Mouse (Mus musculus) heart, embryonic 11.5 days (tissue): ENCODE data around the gene Ppid. TPM values are rescaled to one million over a fixed set of nuclear protein-coding genes. Genes with fewer than 3 reads are reported as not detected.

Source experiments
- ATAC-seq: fragments of 200-750 bp; cut with Nextera tagmentation; replicated peaks from 2 replicates; pipeline ENCODE4 v1.8.0; 2017; ENCODE audit warnings: moderate library complexity; ENCODE audit not compliant: insufficient number of reproducible peaks, low FRiP score, low TSS enrichment
- H3K27ac ChIP-seq: fragments of 300-500 bp; sonication (generic); 2 replicates; pipeline ENCODE4 v1.5.1; 2014; ENCODE audit warnings: mild to moderate bottlenecking, low read depth, low read length
- H3K27me3 ChIP-seq: fragments of 300-500 bp; sonication (generic); 2 replicates; pipeline ENCODE4 v1.6.1; 2014; ENCODE audit warnings: mild to moderate bottlenecking, low read length, mixed read lengths; ENCODE audit not compliant: control insufficient read depth, insufficient read depth
- H3K36me3 ChIP-seq: fragments of 300-500 bp; sonication (generic); 2 replicates; pipeline ENCODE4 v1.6.1; 2014; ENCODE audit warnings: mild to moderate bottlenecking, low read length, moderate library complexity, mixed read lengths; ENCODE audit not compliant: control insufficient read depth, insufficient read depth
- H3K4me1 ChIP-seq: fragments of 300-500 bp; sonication (generic); 2 replicates; pipeline ENCODE4 v1.6.1; 2014; ENCODE audit warnings: low read length; ENCODE audit not compliant: control insufficient read depth, insufficient read depth
- H3K4me2 ChIP-seq: fragments of 300-500 bp; sonication (generic); 2 replicates; pipeline ENCODE4 v1.6.1; 2014; ENCODE audit warnings: mild to moderate bottlenecking, moderate library complexity
- H3K4me3 ChIP-seq: fragments of 300-500 bp; sonication (generic); 2 replicates; pipeline ENCODE4 v1.5.1; 2014; ENCODE audit warnings: low read depth, low read length
- H3K9ac ChIP-seq: fragments of 300-500 bp; sonication (generic); 2 replicates; pipeline ENCODE4 v1.6.1; 2014; ENCODE audit warnings: mild to moderate bottlenecking, low read depth, low read length, moderate library complexity
- H3K9me3 ChIP-seq: fragments of 300-500 bp; sonication (generic); replicated peaks from 2 replicates; pipeline ENCODE4 v1.6.1; 2016; ENCODE audit warnings: low read length; ENCODE audit not compliant: control insufficient read depth
- WGBS: fragments of 180-500 bp; shearing (Covaris S2); extraction: QIAGEN DNeasy Blood & Tissue Kit; methylation state at CpG from one replicate; pipeline ENCODE4 v1.1.7; 2014; ENCODE audit not compliant: insufficient replicate concordance; 5-methylcytosine and 5-hydroxymethylcytosine counted together
- polyA plus RNA-seq: library from polyadenylated mRNA; unstranded; fragments of >200 nt; fragmentation: Nextera tagmentation; extraction: Ambion mirVana; gene quantifications from 2 replicates; pipeline ENCODE4 v1.2.1, GENCODE M21; 2014

The Ppid gene
- polyA plus RNA-seq, 1 experiment from 2014 or later, result 130 TPM

DNA sequence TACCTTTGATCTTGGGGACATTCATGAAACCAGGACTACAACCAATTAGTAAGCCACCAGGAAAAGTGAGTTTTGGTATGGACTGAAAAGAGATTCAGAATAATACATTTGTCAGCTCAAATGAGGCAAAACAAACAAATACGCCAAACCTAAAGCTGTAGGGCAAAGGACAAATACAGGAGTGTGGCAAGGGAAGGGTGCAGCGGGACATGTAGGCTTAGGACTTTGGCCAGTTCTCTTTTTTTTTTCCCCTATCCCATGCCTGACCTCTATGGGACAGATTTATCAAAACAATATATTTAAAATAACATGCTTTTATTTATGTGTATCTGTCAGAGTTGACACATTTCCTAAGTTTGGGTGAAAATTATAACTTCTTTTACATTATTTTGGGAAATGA, 18.7 kb downstream of the Ppid start:
- Histone ChIP-seq H3K27ac (no peak overlapping the region), H3K9me3 (no peaks in the 10 kb centered on the region; the same call in 1 of the 2 replicates), H3K4me3 (no peak overlapping the region), H3K4me2 (no peak overlapping the region), H3K4me1 (no peaks in the 10 kb centered on the region), H3K36me3 (peaks cover 22% of the 10 kb centered on the region), H3K9ac (no peak overlapping the region), H3K27me3 (no peaks in the 10 kb centered on the region)
- ATAC-seq, result no peak
- 92% methylated on average over 2 of the region's 2 CpGs for WGBS

DNA sequence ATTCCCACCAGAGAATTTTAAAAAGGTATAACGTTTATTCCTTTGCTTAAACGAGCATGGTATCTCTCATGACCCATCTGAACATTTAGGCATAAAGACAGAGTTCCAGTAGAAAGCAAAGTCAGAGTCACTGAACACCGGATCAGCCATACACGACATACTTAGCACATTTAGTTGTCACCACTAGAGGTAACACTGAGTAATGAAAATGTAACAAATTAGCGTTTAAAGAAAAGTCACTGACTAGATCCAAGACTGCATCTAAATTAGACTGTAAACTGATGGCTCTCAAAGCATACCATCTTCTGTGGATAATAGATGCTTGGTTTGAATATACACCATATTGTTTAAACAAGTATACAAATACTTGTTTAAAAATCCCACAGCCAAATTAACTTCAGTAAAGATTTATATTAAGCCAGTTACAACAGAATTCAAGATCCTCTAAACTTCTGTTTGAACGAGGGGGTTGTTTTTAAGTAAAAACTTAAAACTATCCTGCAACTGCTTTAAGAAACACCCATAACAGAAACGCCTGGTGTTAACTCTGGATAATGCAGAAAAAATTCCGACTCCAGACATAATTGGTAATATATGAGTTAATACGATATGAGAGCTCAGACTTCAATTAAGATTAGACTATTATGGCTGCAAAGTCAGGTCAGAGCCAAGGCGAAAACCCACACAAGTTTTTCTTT, 36.5 kb downstream of the Ppid start:
- no peak for ATAC-seq
- Histone ChIP-seq H3K4me1 (no peaks in the 10 kb centered on the region), H3K36me3 (peaks cover 13% of the 10 kb centered on the region), H3K9me3 (no peaks in the 10 kb centered on the region), H3K27ac (peak overlapping the region; percentile 84; the same call in 1 of the 2 replicates), H3K4me2 (peak overlapping the region; percentile 82), H3K27me3 (no peaks in the 10 kb centered on the region), H3K4me3 (peak overlapping the region; percentile 85), H3K9ac (peak overlapping the region; percentile 71; the same call in 1 of the 2 replicates)
- 26% methylated on average over 10 of the region's 10 CpGs for WGBS

DNA sequence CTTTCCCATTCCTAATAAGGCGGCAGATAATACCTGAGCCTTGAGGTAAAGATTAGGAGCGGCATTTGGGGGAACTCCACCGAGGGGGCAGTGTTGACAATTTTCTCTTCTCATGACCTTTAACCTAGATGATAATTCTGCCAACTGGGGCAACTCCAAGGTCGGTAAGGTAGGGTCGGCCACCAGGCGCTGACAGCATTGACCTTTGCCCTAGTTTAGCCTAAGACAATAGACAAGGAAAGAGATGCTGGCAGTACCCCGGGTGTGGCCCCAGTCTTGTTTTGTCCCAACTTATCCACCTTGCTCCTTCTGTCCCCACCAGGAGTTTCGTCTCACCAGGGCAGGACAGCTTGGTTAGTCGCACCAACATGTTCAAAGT, 37.0 kb downstream of the Ppid start:
- H3K27me3 ChIP-seq, result no peaks in the 10 kb centered on the region
- ATAC-seq, result no peak; the same call in 1 of the 2 replicates
- H3K4me1 ChIP-seq, result no peaks in the 10 kb centered on the region
- H3K9ac ChIP-seq, result peak overlapping the region; percentile 71
- no peaks in the 10 kb centered on the region for H3K9me3 ChIP-seq
- H3K27ac ChIP-seq, result peak overlapping the region; percentile 84
- H3K4me2 ChIP-seq, result peak overlapping the region; percentile 82
- H3K4me3 ChIP-seq, result peak overlapping the region; percentile 85
- WGBS, result 1% methylated on average over 9 of the region's 9 CpGs
- H3K36me3 ChIP-seq, result peaks cover 15% of the 10 kb centered on the region

DNA sequence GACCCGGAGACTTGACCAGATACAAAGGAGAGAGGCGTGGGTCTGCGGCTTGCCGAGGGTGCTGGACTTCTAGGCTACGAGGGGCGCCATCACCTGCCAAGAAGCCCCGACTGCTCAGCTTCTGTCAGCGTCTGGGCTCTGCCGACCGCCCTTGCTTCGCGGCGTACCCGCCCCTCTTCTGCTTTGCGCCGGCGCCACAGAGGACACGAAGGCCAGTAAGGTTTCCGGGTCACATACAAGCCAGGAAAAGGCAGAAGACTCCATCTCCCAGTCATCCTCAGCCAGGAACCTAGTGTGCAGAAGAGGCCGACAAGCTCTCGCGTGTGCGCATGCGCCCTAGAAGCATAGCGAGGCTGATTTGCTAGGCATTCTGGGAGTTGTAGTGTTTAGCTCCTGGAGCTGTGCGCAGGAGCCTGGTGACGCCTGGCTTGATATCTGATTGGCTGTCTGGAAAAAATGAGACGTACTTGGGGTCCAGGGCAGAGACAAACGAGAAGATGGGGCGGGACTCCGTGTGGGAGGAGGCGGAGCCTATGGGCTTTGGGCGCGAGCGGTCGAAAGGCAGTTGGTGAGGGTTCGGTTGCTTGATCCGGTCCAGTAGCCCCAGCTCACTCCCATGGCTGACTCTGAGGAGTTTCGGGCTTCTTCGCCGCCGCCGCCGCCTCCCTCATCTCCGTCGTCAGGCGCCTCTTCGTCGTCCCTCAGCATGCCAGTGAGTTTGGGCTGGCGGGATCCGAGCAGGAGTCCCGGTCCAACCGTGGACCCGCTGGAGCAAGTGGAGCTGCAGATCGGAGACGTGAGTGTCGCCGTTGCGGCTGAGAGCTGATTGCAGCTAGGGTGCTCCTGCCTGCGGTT, 37.6 kb downstream of the Ppid start, which contains the start of gene 4930579G24Rik:
TSS of gene 4930579G24Rik (plus strand) at position 519 of the 855 bp plus-strand sequence.
- H3K4me2 ChIP-seq, result peak within 1 kb of the TSS; percentile 82
- no peaks in the 10 kb centered on the region for H3K27me3 ChIP-seq
- ATAC-seq, result peak; percentile 98
- H3K9me3 ChIP-seq, result no peaks in the 10 kb centered on the region
- H3K4me1 ChIP-seq, result no peaks in the 10 kb centered on the region
- peak within 1 kb of the TSS; percentile 84 for H3K27ac ChIP-seq
- WGBS, result under 1% methylated on average over 60 of the region's 60 CpGs
- H3K9ac ChIP-seq, result peak within 1 kb of the TSS; percentile 90
- H3K36me3 ChIP-seq, result peaks cover 17% of the 10 kb centered on the region
- H3K4me3 ChIP-seq, result peak within 1 kb of the TSS; percentile 85

DNA sequence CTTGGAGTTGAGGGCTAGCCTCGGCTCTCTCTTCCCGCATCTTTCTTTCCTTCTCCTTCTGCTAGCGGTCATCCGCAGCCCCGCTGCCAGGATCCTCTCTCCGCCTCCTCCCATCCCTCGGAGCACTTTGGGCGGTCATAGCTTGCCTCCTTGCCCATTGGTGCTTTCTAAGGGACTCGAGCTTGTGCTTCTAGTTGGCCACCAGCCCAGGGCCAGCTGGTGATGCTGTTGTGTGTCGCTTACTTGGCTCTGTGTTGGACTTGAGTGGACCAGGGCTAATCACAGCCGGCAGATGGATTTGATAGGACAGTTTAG, 38.2 kb downstream of the Ppid start, which contains the start of gene Etfdh:
TSS of gene Etfdh (minus strand) at position 85 of the 315 bp plus-strand sequence.
- Histone ChIP-seq H3K4me2 (peak within 1 kb of the TSS; percentile 82), H3K36me3 (peaks cover 17% of the 10 kb centered on the region), H3K27me3 (no peaks in the 10 kb centered on the region), H3K9me3 (no peaks in the 10 kb centered on the region), H3K4me1 (no peaks in the 10 kb centered on the region), H3K4me3 (peak within 1 kb of the TSS; percentile 85), H3K27ac (peak within 1 kb of the TSS; percentile 84), H3K9ac (peak within 1 kb of the TSS; percentile 90)
- ATAC-seq, result peak; percentile 43; the same call in 1 of the 2 replicates
- WGBS, result 2% methylated on average over 11 of the region's 11 CpGs

DNA sequence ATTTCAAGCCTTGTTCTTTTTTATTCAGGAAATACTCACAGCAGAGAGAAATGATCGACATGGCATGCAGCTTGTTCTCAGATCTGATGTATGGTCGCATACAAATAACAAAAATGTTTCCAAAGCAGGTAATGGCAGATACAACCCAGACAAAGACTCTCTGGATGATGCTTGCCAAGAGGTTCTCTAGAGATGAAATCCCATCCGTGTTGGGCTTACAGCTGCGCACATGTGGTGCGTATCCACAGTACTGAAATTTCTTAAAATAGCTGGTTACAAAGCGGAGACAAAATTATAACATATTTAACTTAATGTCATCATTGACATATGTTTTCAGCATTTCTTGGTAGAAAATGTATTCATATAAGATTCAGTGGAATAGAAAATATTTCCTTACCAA, 61.0 kb downstream of the Ppid start:
- 87% methylated on average over 6 of the region's 6 CpGs for WGBS
- Histone ChIP-seq H3K4me1 (no peaks in the 10 kb centered on the region), H3K27ac (no peak overlapping the region), H3K27me3 (no peaks in the 10 kb centered on the region), H3K4me2 (no peak overlapping the region), H3K9me3 (no peaks in the 10 kb centered on the region), H3K4me3 (no peak overlapping the region), H3K9ac (no peak overlapping the region), H3K36me3 (no peaks in the 10 kb centered on the region)
- no peak for ATAC-seq

Other genes starting within 250 kb of the Ppid start
- gene Fnip2, start 23.5 kb upstream of the Ppid start, polyA plus RNA-seq, result 5.0 and 6.2 TPM in 2 replicates
- gene 4930579G24Rik, start 37.7 kb downstream of the Ppid start, polyA plus RNA-seq, result 26.1 and 30.1 TPM in 2 replicates
- 124 and 141 TPM in 2 replicates for gene Etfdh, start 38.2 kb downstream of the Ppid start, polyA plus RNA-seq
- gene Rxfp1, start 146.5 kb downstream of the Ppid start, polyA plus RNA-seq, result 5.4 and 6.0 TPM in 2 replicates